Mouse (Mus musculus): ENCODE measurements around the gene Hormad1.
"Not testable (repeated sequence)": the region's sequence is repeated elsewhere in the genome, so short reads cannot be mapped to it uniquely, and the experiment has no call there.

Hormad1 gene

GRCm38 (mm10) chr3:95569585-95569984 lies 10.1 kb downstream of the Hormad1 start:
- no peak for DNase-seq

GRCm38 (mm10) chr3:95587754-95588603 lies 28.5 kb downstream of the Hormad1 start:
- DNase-seq, result no peak

GRCm38 (mm10) chr3:95588604-95589086 lies 29.2 kb downstream of the Hormad1 start, which contains the start of gene Golph3l:
Gene Golph3l, plus strand, starts transcription at chr3:95588934.
- peak; percentile 94 to 95 for DNase-seq

- DNase-seq, result no peak
Observed at GRCm38 (mm10) chr3:95598734-95599133, 39.3 kb downstream of the Hormad1 start.

GRCm38 (mm10) chr3:95601287-95601686 lies 41.8 kb downstream of the Hormad1 start:
- DNase-seq, result no peak

GRCm38 (mm10) chr3:95606096-95606495 lies 46.6 kb downstream of the Hormad1 start:
- no peak for DNase-seq

GRCm38 (mm10) chr3:95609195-95609594 lies 49.7 kb downstream of the Hormad1 start:
- DNase-seq, result no peak

GRCm38 (mm10) chr3:95613996-95614395 lies 54.5 kb downstream of the Hormad1 start:
- no peak for DNase-seq

GRCm38 (mm10) chr3:95618511-95618910 lies 59.0 kb downstream of the Hormad1 start:
- DNase-seq, result no peak

GRCm38 (mm10) chr3:95621241-95621640 lies 61.8 kb downstream of the Hormad1 start:
- no peak for DNase-seq

GRCm38 (mm10) chr3:95622421-95622820 lies 62.9 kb downstream of the Hormad1 start:
- DNase-seq, result not testable (repeated sequence)

GRCm38 (mm10) chr3:95623551-95623950 lies 64.1 kb downstream of the Hormad1 start:
- peak in 1 of 2 experiments; percentile 15 for DNase-seq

- peak in 1 of 2 experiments; percentile 35 for DNase-seq
Observed at GRCm38 (mm10) chr3:95623991-95624515, 64.6 kb downstream of the Hormad1 start.

- DNase-seq, result peak; percentile 97 to 98
Observed at GRCm38 (mm10) chr3:95624628-95625503, 65.4 kb downstream of the Hormad1 start, which contains the start of gene Ensa. Gene Ensa, plus strand, starts transcription at chr3:95624993.

- DNase-seq, result peak in 1 of 2 experiments; percentile 12
Observed at GRCm38 (mm10) chr3:95627763-95628162, 68.3 kb downstream of the Hormad1 start.

- DNase-seq, result peak; percentile 53 to 65
Observed at GRCm38 (mm10) chr3:95629755-95630154, 70.3 kb downstream of the Hormad1 start.

GRCm38 (mm10) chr3:95630856-95631255 lies 71.4 kb downstream of the Hormad1 start:
- DNase-seq, result no peak

GRCm38 (mm10) chr3:95631304-95631703 lies 71.8 kb downstream of the Hormad1 start:
- no peak for DNase-seq

- peak in 1 of 2 experiments; percentile 34 for DNase-seq
Observed at GRCm38 (mm10) chr3:95632648-95633588, 73.4 kb downstream of the Hormad1 start.

- DNase-seq, result no peak
Observed at GRCm38 (mm10) chr3:95635636-95636035, 76.2 kb downstream of the Hormad1 start.

- DNase-seq, result no peak
Observed at GRCm38 (mm10) chr3:95636072-95636471, 76.6 kb downstream of the Hormad1 start.

All from cerebellum, postnatal 10 days (tissue).